Mouse (Mus musculus) testis, postnatal 14 days (tissue): ENCODE data around the gene Smdt1.
A peak's percentile ranks its signal among the peaks of the same experiment; 100 is the strongest.
"Not testable (repeated sequence)": the region's sequence is repeated elsewhere in the genome, so short reads cannot be mapped to it uniquely, and the experiment has no call there.

ENCODE experiments used
- DNase-seq: peaks from one replicate; pipeline ENCODE4 v3.0.0; 2021; ENCODE audit warnings: low spot score

Smdt1 gene

GRCm38 (mm10) chr15:82372446-82372845 lies 33.7 kb downstream of the Smdt1 start:
- DNase-seq, result no peak

- no peak for DNase-seq
Observed at GRCm38 (mm10) chr15:82372991-82373390, 34.2 kb downstream of the Smdt1 start.

- DNase-seq, result no peak
Observed at GRCm38 (mm10) chr15:82374437-82374836, 35.7 kb downstream of the Smdt1 start.

GRCm38 (mm10) chr15:82375855-82376254 lies 37.1 kb downstream of the Smdt1 start:
- DNase-seq, result no peak

GRCm38 (mm10) chr15:82376393-82377138 lies 37.8 kb downstream of the Smdt1 start:
- peak; percentile 57 for DNase-seq

- no peak for DNase-seq
Observed at GRCm38 (mm10) chr15:82377701-82378100, 38.9 kb downstream of the Smdt1 start.

- no peak for DNase-seq
Observed at GRCm38 (mm10) chr15:82378261-82379180, 39.8 kb downstream of the Smdt1 start.

GRCm38 (mm10) chr15:82379511-82379870 lies 40.7 kb downstream of the Smdt1 start:
- no peak for DNase-seq

- peak; percentile 51 for DNase-seq
Observed at GRCm38 (mm10) chr15:82379871-82380713, 41.3 kb downstream of the Smdt1 start, which contains the start of gene Cyp2d22. Gene Cyp2d22 (minus strand): TSS chr15:82380260.

- DNase-seq, result no peak
Observed at GRCm38 (mm10) chr15:82380714-82381062, 41.9 kb downstream of the Smdt1 start.

- no peak for DNase-seq
Observed at GRCm38 (mm10) chr15:82382441-82382840, 43.7 kb downstream of the Smdt1 start.

GRCm38 (mm10) chr15:82385729-82386128 lies 47.0 kb downstream of the Smdt1 start:
- DNase-seq, result no peak

- DNase-seq, result not testable (repeated sequence)
Observed at GRCm38 (mm10) chr15:82389916-82390315, 51.2 kb downstream of the Smdt1 start.

GRCm38 (mm10) chr15:82393922-82394321 lies 55.2 kb downstream of the Smdt1 start, which contains the start of gene Cyp2d11:
Gene Cyp2d11 (minus strand): TSS chr15:82394022.
- not testable (repeated sequence) for DNase-seq

- DNase-seq, result not testable (repeated sequence)
Observed at GRCm38 (mm10) chr15:82395955-82396354, 57.2 kb downstream of the Smdt1 start.
